Mouse (Mus musculus) olfactory bulb, adult 2 months (tissue): ENCODE data around the gene Sdf4.

Experiments used
- CTCF ChIP-seq: fragments of 200-500 bp; IDR thresholded peaks from 2 replicates; pipeline ENCODE4 v1.5.1; 2012; ENCODE audit warnings: low read depth, mild to moderate bottlenecking, low read length, moderate library complexity; ENCODE audit not compliant: insufficient read depth
- POLR2A ChIP-seq: fragments of 200-500 bp; IDR thresholded peaks from 2 replicates; pipeline ENCODE4 v1.6.1; 2012; ENCODE audit warnings: mild to moderate bottlenecking, low read depth, low read length, moderate library complexity; ENCODE audit not compliant: insufficient read depth

- TF ChIP-seq CTCF = no peak
- no peak for TF ChIP-seq POLR2A
Measured at GRCm38 (mm10) chr4:156058826-156059225, 66.2 kb downstream of the Sdf4 start.
